ENCODE assay signal across 8 mouse cellular contexts in the genomic region with DNA sequence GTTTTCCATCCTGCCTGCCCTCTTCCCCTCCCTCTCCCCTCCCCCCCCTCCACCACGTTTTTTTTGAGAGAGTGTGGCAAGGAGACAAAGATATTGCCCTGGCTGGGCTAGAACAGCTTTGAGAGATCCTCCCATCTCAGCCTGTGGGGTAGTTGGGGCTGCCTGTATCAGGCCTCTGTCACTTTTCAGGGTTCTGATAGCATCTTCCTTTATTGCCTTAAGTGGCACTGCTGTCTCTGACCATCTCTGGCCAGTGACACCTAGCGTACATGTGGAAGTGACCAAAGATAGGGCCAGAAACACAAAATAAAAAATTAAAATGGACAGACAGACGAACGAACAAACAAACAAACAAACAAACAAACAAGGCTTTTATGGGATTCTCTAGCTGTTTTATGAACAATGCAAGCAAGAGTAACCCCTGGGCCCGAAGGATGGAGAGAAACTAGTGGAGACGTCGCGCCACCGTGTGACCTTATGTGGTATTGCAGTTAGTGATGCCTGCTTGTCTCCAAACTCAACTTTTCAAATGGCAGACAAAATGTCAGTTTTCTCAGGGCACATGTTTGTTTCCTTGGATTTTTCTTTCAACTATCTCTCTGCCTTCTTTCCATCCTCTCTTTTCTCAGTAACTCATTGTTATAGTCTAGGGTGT. TPM values are rescaled to one million over a fixed set of nuclear protein-coding genes. Genes with fewer than 3 reads are reported as not detected.
DNase-seq lines count a peak whose midpoint lies in the region; ATAC-seq lines count a peak whose summit lies in the region.

No protein-coding gene starts in this region.

- DNase-seq in intestine, embryonic 14.5 days (ENCODE audit: low spot score): peak; percentile 93
- DNase-seq in cerebellum, postnatal 10 days: peak; percentile 88 to 93
- DNase-seq in frontal cortex, postnatal 36 days (ENCODE audit: low spot score in 2 of 2): peak; percentile 77 to 88
- DNase-seq in left cerebral cortex, postnatal 10 days (ENCODE audit: extremely low spot score in 1 of 2, low spot score in 2 of 2): peak; percentile 74
- DNase-seq in spleen, postnatal 10 days (ENCODE audit: low spot score in 2 of 2): peak; percentile 49 to 78

- H3K27ac ChIP-seq in intestine, embryonic 14.5 days (ENCODE audit: low read depth): no peak overlapping the region
- H3K27ac ChIP-seq in intestine, embryonic 16.5 days (ENCODE audit: low read length): no peak overlapping the region
- H3K27ac ChIP-seq in hindbrain, embryonic 16.5 days (ENCODE audit: low read depth, low read length): no peak overlapping the region
- no peak overlapping the region for H3K27ac ChIP-seq in midbrain, embryonic 13.5 days

- intact Hi-C loops in left cerebral cortex, postnatal 10 days (cut with DNase I): loop anchor here (5.0 kb wide), 1 partner anchor 38 kb away; no protein-coding TSS in a partner anchor

- ATAC-seq in intestine, embryonic 14.5 days (replicated peaks; ENCODE audit: low FRiP score, low TSS enrichment, low read depth): no peak
- no peak for ATAC-seq in intestine, embryonic 16.5 days
- peak; percentile 63 for ATAC-seq in hindbrain, embryonic 16.5 days
- peak; percentile 63; the same call in 1 of the 2 replicates for ATAC-seq in midbrain, embryonic 13.5 days

- H3K4me2 ChIP-seq in intestine, embryonic 14.5 days (ENCODE audit: low read length): no peak overlapping the region
- H3K4me2 ChIP-seq in intestine, embryonic 16.5 days (ENCODE audit: low read depth, low read length): no peak overlapping the region
- no peak overlapping the region for H3K4me2 ChIP-seq in hindbrain, embryonic 16.5 days (ENCODE audit: low read length)
- H3K4me2 ChIP-seq in midbrain, embryonic 13.5 days (replicated peaks): no peak overlapping the region

- no peaks in the 10 kb centered on the region for H3K9me3 ChIP-seq in intestine, embryonic 14.5 days (ENCODE audit: control insufficient read depth, low read length)
- no peaks in the 10 kb centered on the region for H3K9me3 ChIP-seq in intestine, embryonic 16.5 days (ENCODE audit: control insufficient read depth, low read length)
- no peaks in the 10 kb centered on the region for H3K9me3 ChIP-seq in hindbrain, embryonic 16.5 days (ENCODE audit: control insufficient read depth, low read length)
- no peaks in the 10 kb centered on the region for H3K9me3 ChIP-seq in midbrain, embryonic 13.5 days

- no peak overlapping the region for H3K9ac ChIP-seq in intestine, embryonic 14.5 days (ENCODE audit: low read length)
- H3K9ac ChIP-seq in intestine, embryonic 16.5 days (ENCODE audit: low read depth, low read length): no peak overlapping the region
- no peak overlapping the region for H3K9ac ChIP-seq in hindbrain, embryonic 16.5 days (ENCODE audit: low read depth, low read length)
- H3K9ac ChIP-seq in midbrain, embryonic 13.5 days (replicated peaks): no peak overlapping the region

- H3K36me3 ChIP-seq in intestine, embryonic 14.5 days (ENCODE audit: control insufficient read depth, insufficient read depth, low read length): no peaks in the 10 kb centered on the region
- H3K36me3 ChIP-seq in intestine, embryonic 16.5 days (ENCODE audit: control insufficient read depth, insufficient read depth, low read length): no peaks in the 10 kb centered on the region
- no peaks in the 10 kb centered on the region for H3K36me3 ChIP-seq in hindbrain, embryonic 16.5 days (ENCODE audit: control insufficient read depth, insufficient read depth, low read length)
- H3K36me3 ChIP-seq in midbrain, embryonic 13.5 days: no peaks in the 10 kb centered on the region

- H3K4me3 ChIP-seq in intestine, embryonic 14.5 days (ENCODE audit: low read depth, low read length): no peak overlapping the region
- no peak overlapping the region for H3K4me3 ChIP-seq in intestine, embryonic 16.5 days (ENCODE audit: low read length)
- H3K4me3 ChIP-seq in hindbrain, embryonic 16.5 days (ENCODE audit: low read length): no peak overlapping the region
- no peak overlapping the region for H3K4me3 ChIP-seq in midbrain, embryonic 13.5 days (replicated peaks)

- no peaks in the 10 kb centered on the region for H3K27me3 ChIP-seq in intestine, embryonic 14.5 days (replicated peaks; ENCODE audit: control insufficient read depth, insufficient read depth, low read length)
- H3K27me3 ChIP-seq in intestine, embryonic 16.5 days (replicated peaks; ENCODE audit: control insufficient read depth, insufficient read depth, low read length): no peaks in the 10 kb centered on the region
- no peaks in the 10 kb centered on the region for H3K27me3 ChIP-seq in hindbrain, embryonic 16.5 days (replicated peaks; ENCODE audit: control insufficient read depth, insufficient read depth, low read length)
- H3K27me3 ChIP-seq in midbrain, embryonic 13.5 days: no peaks in the 10 kb centered on the region; the same call in 1 of the 2 replicates

- no peaks in the 10 kb centered on the region for H3K4me1 ChIP-seq in intestine, embryonic 14.5 days (replicated peaks; ENCODE audit: control insufficient read depth, insufficient read depth, low read length)
- H3K4me1 ChIP-seq in intestine, embryonic 16.5 days (ENCODE audit: control insufficient read depth, insufficient read depth, low read length): no peaks in the 10 kb centered on the region
- H3K4me1 ChIP-seq in hindbrain, embryonic 16.5 days (ENCODE audit: control insufficient read depth, insufficient read depth, low read depth, low read length): peaks cover 3% of the 10 kb centered on the region
- H3K4me1 ChIP-seq in midbrain, embryonic 13.5 days (replicated peaks): peaks cover 11% of the 10 kb centered on the region

- WGBS in intestine, embryonic 14.5 days: 8% methylated on average over 9 of the region's 9 CpGs
- WGBS in intestine, embryonic 16.5 days: 11% methylated on average over 9 of the region's 9 CpGs
- WGBS in hindbrain, embryonic 16.5 days: 10% methylated on average over 9 of the region's 9 CpGs
- WGBS in midbrain, embryonic 13.5 days: 11% methylated on average over 9 of the region's 9 CpGs

RNA-seq across cellular contexts. Expression of a gene that starts 50.7 kb away (rescaled TPM):
- 28.1 and 28.7 TPM in 2 replicates for polyA plus RNA-seq in intestine, embryonic 14.5 days (2014; fragmentation: Nextera tagmentation; extraction: Ambion mirVana)
- polyA plus RNA-seq in intestine, embryonic 16.5 days (2015; fragmentation: Nextera tagmentation; extraction: Ambion mirVana): 17.7 and 20.6 TPM in 2 replicates
- polyA plus RNA-seq in hindbrain, embryonic 16.5 days (2015; fragmentation: Nextera tagmentation; extraction: Ambion mirVana): 15.2 and 18.2 TPM in 2 replicates
- 1 to 10 TPM; 3.0 to 5.3 TPM for total RNA-seq in left cerebral cortex, postnatal 10 days (2021)
- 19.4 and 19.9 TPM in 2 replicates for polyA plus RNA-seq in midbrain, embryonic 13.5 days (2015; fragmentation: Nextera tagmentation; extraction: Ambion mirVana)

Comparison
In these comparisons a context has a peak if more than half of its experiments do, and no peak if none do; other contexts are left out.
1. ATAC-seq: peak in hindbrain, embryonic 16.5 days (single experiment) and midbrain, embryonic 13.5 days (single experiment); none in intestine, embryonic 14.5 days (single experiment) and intestine, embryonic 16.5 days (single experiment).
2. Peak in every context shown above with its lines, with median percentiles within 50 percentile points of each other: DNase-seq.